Mouse (Mus musculus): ENCODE data around the gene Ramp1. TPM values are rescaled to one million over a fixed set of nuclear protein-coding genes. Genes with fewer than 3 reads are reported as not detected.

Ramp1 gene
- polyA plus RNA-seq, 1 experiment from 2014 or later: 0.80 TPM

DNA sequence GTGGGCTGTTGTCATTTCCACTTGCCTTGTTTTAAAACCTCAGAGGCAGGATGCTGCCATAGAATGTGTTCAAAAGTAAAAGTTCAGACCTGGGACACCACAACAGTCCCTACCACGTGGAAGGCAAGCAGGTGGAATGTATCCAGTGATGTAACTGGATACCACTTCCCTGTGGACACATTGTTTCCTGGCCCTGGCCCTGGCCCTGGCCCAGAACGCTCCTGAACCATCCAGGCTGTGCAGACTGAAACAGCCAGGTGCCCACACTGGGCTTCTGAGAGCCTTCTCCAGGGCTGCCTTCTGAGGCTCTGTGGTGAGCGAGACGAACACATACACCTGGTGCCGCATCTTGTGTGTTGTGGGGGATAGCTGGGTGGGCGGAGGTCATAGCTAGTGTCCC, 26.0 kb downstream of the Ramp1 start:
- H3K4me3 ChIP-seq: no peak overlapping the region
- H3K36me3 ChIP-seq: no peaks in the 10 kb centered on the region
- H3K27ac ChIP-seq (replicated peaks): no peak overlapping the region
- no peak overlapping the region for H3K4me2 ChIP-seq (replicated peaks)
- H3K9me3 ChIP-seq: no peaks in the 10 kb centered on the region
- ATAC-seq (ENCODE audit: low FRiP score, low read depth): no peak
- no peak overlapping the region for H3K9ac ChIP-seq (replicated peaks)
- no peaks in the 10 kb centered on the region for H3K27me3 ChIP-seq
- no peaks in the 10 kb centered on the region for H3K4me1 ChIP-seq
- 87% methylated on average over 6 of the region's 6 CpGs for WGBS

DNA sequence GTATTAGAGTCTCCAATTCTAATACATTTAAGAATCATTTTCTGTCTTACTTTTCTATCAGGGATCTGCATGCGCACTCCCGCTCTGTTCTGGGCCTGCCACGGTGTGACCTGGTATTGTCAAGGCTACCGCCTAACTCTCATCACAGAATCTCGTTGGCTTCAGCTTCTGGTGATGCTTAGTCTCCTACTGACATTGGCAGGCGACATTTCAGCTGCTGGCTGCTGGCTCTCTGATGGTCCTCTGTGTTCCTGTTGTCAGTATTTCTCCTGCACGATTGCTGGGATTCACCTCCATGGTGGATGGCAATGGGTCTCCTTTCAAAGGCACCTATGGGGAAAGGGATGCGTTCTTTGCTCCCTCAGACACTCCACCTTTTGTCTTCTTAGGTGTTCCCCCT, 26.7 kb downstream of the Ramp1 start:
- 81% methylated on average over 8 of the region's 8 CpGs for WGBS
- no peak for ATAC-seq (ENCODE audit: low FRiP score, low read depth)
- H3K9me3 ChIP-seq: no peaks in the 10 kb centered on the region

GRCm38 (mm10) chr1:91206873-91207272, 27.3 kb downstream of the Ramp1 start:
- no peak overlapping the region for H3K4me3 ChIP-seq
- H3K9me3 ChIP-seq: no peaks in the 10 kb centered on the region
- no peak overlapping the region for H3K4me2 ChIP-seq (replicated peaks)
- H3K27me3 ChIP-seq: 0 out of 2 replicates have a peak, but pooled peaks cover 2% of the 10 kb centered on the region
- no peak for ATAC-seq (ENCODE audit: low FRiP score, low read depth)
- H3K9ac ChIP-seq (replicated peaks): no peak overlapping the region
- no peaks in the 10 kb centered on the region for H3K4me1 ChIP-seq
- H3K27ac ChIP-seq (replicated peaks): no peak overlapping the region
- WGBS: 82% methylated on average over 5 of the region's 5 CpGs
- H3K36me3 ChIP-seq: no peaks in the 10 kb centered on the region

More for the DNA sequence above, 26.7 kb downstream of the Ramp1 start:
- H3K4me1 ChIP-seq: no peaks in the 10 kb centered on the region
- no peak overlapping the region for H3K4me2 ChIP-seq (replicated peaks)
- H3K36me3 ChIP-seq: no peaks in the 10 kb centered on the region
- no peaks in the 10 kb centered on the region for H3K27me3 ChIP-seq
- no peak overlapping the region for H3K9ac ChIP-seq (replicated peaks)
- no peak overlapping the region for H3K4me3 ChIP-seq
- no peak overlapping the region for H3K27ac ChIP-seq (replicated peaks)

GRCm38 (mm10) chr1:91207334-91208074, 27.9 kb downstream of the Ramp1 start:
- no peak overlapping the region for H3K4me2 ChIP-seq (replicated peaks)
- H3K9me3 ChIP-seq: no peaks in the 10 kb centered on the region
- H3K4me1 ChIP-seq: no peaks in the 10 kb centered on the region
- 0 out of 2 replicates have a peak, but pooled peaks cover 4% of the 10 kb centered on the region for H3K27me3 ChIP-seq
- WGBS: 78% methylated on average over 3 of the region's 3 CpGs
- no peak overlapping the region for H3K27ac ChIP-seq (replicated peaks)
- ATAC-seq (ENCODE audit: low FRiP score, low read depth): no peak
- no peaks in the 10 kb centered on the region for H3K36me3 ChIP-seq
- no peak overlapping the region for H3K4me3 ChIP-seq
- H3K9ac ChIP-seq (replicated peaks): no peak overlapping the region

- no peaks in the 10 kb centered on the region for H3K4me1 ChIP-seq
- no peak overlapping the region for H3K4me2 ChIP-seq (replicated peaks)
- no peaks in the 10 kb centered on the region for H3K36me3 ChIP-seq
- no peak overlapping the region for H3K4me3 ChIP-seq
- H3K27me3 ChIP-seq: 0 out of 2 replicates have a peak, but pooled peaks cover 4% of the 10 kb centered on the region
- no peaks in the 10 kb centered on the region for H3K9me3 ChIP-seq
- no peak overlapping the region for H3K9ac ChIP-seq (replicated peaks)
- 77% methylated on average over 6 of the region's 6 CpGs for WGBS
- H3K27ac ChIP-seq (replicated peaks): no peak overlapping the region
- ATAC-seq (ENCODE audit: low FRiP score, low read depth): no peak
These were observed 29.7 kb downstream of the Ramp1 start for GRCm38 (mm10) chr1:91209343-91209742.

- H3K27ac ChIP-seq (replicated peaks): no peak overlapping the region
- ATAC-seq (ENCODE audit: low FRiP score, low read depth): no peak
These were observed 30.2 kb downstream of the Ramp1 start for GRCm38 (mm10) chr1:91209785-91210184.

DNA sequence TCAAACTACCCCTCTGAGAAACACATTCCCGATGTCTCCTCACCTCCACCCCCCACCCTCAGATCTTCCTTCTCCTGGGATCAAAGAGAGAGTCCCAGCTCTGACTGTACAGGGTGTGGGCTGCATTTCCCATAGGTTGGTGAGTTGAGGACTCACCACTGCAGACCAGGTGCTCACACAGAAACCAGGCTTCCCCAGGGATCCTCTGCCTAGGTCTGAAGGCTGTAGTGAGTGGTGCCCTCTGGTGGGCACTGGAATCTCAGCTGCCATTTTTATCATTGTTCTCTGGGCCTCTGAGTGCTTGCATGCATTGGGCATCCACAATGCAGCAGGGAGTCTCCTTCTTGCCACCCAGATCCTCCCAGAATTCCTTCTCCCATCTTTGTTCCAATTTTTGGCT, 31.5 kb downstream of the Ramp1 start:
- no peak for ATAC-seq (ENCODE audit: low FRiP score, low read depth)
- Histone ChIP-seq H3K36me3 (no peaks in the 10 kb centered on the region), H3K9ac (replicated peaks) (no peak overlapping the region), H3K4me3 (no peak overlapping the region), H3K27ac (replicated peaks) (no peak overlapping the region), H3K4me1 (no peaks in the 10 kb centered on the region), H3K4me2 (replicated peaks) (no peak overlapping the region), H3K27me3 (0 out of 2 replicates have a peak, but pooled peaks cover 4% of the 10 kb centered on the region), H3K9me3 (no peaks in the 10 kb centered on the region)
- 95% methylated on average over 1 of the region's 1 CpGs for WGBS

More at GRCm38 (mm10) chr1:91209785-91210184, 30.2 kb downstream of the Ramp1 start:
- 86% methylated on average over 6 of the region's 6 CpGs for WGBS
- Histone ChIP-seq H3K9me3 (no peaks in the 10 kb centered on the region), H3K4me3 (no peak overlapping the region), H3K4me2 (replicated peaks) (no peak overlapping the region), H3K4me1 (no peaks in the 10 kb centered on the region), H3K9ac (replicated peaks) (no peak overlapping the region), H3K27me3 (0 out of 2 replicates have a peak, but pooled peaks cover 4% of the 10 kb centered on the region), H3K36me3 (no peaks in the 10 kb centered on the region)

DNA sequence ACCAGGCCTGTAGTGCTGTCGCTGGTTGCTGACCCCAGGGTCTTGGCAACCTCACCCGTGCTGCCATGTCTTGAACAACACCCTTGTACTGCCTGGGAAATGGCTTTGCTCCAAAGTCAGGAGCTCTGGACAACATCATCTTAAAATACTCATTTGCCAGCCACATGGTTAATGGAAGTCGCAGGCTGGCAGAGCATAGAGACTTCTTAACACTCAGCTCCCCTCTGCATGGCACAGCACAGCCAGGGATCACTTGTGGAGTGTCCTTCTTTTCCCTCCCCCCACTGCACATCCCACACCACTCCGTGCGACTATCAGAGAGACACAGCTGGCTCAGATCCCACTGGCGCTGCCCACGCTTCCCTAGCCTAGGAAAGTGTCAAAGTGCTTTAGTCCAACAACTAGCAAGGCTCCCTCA, 32.0 kb downstream of the Ramp1 start:
- 85% methylated on average over 7 of the region's 7 CpGs for WGBS
- no peak for ATAC-seq (ENCODE audit: low FRiP score, low read depth)
- Histone ChIP-seq H3K4me2 (replicated peaks) (no peak overlapping the region), H3K4me1 (no peaks in the 10 kb centered on the region), H3K4me3 (no peak overlapping the region), H3K27ac (replicated peaks) (no peak overlapping the region), H3K36me3 (no peaks in the 10 kb centered on the region), H3K9me3 (no peaks in the 10 kb centered on the region), H3K27me3 (0 out of 2 replicates have a peak, but pooled peaks cover 4% of the 10 kb centered on the region), H3K9ac (replicated peaks) (no peak overlapping the region)

GRCm38 (mm10) chr1:91215264-91215663, 35.6 kb downstream of the Ramp1 start:
- no peak overlapping the region for H3K27ac ChIP-seq (replicated peaks)
- H3K4me1 ChIP-seq: no peaks in the 10 kb centered on the region
- no peaks in the 10 kb centered on the region for H3K9me3 ChIP-seq
- no peak overlapping the region for H3K4me2 ChIP-seq (replicated peaks)
- 0 out of 2 replicates have a peak, but pooled peaks cover 4% of the 10 kb centered on the region for H3K27me3 ChIP-seq
- ATAC-seq (ENCODE audit: low FRiP score, low read depth): no peak
- no peak overlapping the region for H3K4me3 ChIP-seq
- no peak overlapping the region for H3K9ac ChIP-seq (replicated peaks)
- H3K36me3 ChIP-seq: no peaks in the 10 kb centered on the region
- WGBS: 95% methylated on average over 1 of the region's 1 CpGs

DNA sequence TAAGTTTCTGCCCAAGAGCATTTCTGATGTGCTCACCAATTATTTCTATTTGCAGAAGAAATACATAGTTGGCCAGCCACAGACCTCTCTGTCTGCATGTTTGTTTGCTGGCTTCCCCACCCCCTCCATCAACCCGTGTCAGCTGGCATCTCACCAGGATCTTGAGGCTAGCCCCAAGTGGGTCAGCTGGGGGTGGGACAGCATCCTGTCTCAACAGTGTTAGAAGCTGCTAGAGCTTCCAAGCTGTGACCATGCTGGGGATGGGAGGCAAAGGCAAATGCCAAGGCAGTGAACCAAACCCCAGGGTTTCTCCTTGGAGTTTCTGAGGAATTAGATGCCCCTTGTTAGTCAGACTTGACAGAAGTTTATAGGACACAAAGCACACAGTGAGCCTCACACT, 36.4 kb downstream of the Ramp1 start:
- ATAC-seq (ENCODE audit: low FRiP score, low read depth): no peak
- Histone ChIP-seq H3K27ac (replicated peaks) (no peak overlapping the region), H3K4me1 (no peaks in the 10 kb centered on the region), H3K4me3 (no peak overlapping the region), H3K4me2 (replicated peaks) (no peak overlapping the region), H3K9ac (replicated peaks) (no peak overlapping the region), H3K9me3 (no peaks in the 10 kb centered on the region), H3K27me3 (0 out of 2 replicates have a peak, but pooled peaks cover 4% of the 10 kb centered on the region), H3K36me3 (no peaks in the 10 kb centered on the region)
- WGBS: 69% methylated on average over 1 of the region's 1 CpGs

GRCm38 (mm10) chr1:91216504-91217267, 37.1 kb downstream of the Ramp1 start:
- no peak for ATAC-seq (ENCODE audit: low FRiP score, low read depth)
- Histone ChIP-seq H3K4me3 (no peak overlapping the region), H3K27me3 (0 out of 2 replicates have a peak, but pooled peaks cover 4% of the 10 kb centered on the region), H3K4me1 (no peaks in the 10 kb centered on the region), H3K4me2 (replicated peaks) (no peak overlapping the region), H3K36me3 (no peaks in the 10 kb centered on the region), H3K9me3 (no peaks in the 10 kb centered on the region), H3K27ac (replicated peaks) (no peak overlapping the region), H3K9ac (replicated peaks) (no peak overlapping the region)
- 65% methylated on average over 10 of the region's 10 CpGs for WGBS

DNA sequence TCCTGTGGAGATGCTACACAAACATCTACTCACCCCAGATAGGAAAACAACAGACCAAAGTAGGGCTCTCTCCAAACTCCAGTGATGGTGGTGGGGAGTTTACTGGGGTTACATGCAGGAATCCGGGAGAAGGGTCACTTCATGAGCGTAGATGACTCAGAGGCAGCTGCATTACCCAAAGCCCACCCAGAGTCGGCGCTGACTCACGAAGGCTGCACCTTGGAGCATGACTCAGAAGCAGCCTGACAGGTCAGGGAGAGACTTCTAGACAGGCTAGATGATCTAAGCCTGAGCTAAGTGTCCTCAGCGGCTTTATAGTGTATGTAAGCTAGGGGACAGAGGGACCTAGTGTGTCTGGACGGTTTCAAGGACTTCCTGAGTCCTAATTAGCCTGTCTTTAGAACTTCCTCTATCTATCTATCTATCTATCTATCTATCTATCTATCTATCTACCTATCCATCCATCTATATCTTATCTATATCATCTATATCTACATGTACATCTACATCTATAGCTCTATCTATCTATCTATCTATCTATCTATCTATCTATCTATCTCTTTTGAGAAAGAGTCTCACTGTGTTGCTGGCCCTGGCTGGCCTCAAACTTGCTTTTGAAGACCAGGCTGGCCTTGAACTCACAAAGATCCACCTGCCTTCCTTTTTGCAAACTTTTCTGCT, 40.2 kb downstream of the Ramp1 start:
- WGBS: 88% methylated on average over 7 of the region's 7 CpGs
- H3K27ac ChIP-seq (replicated peaks): no peak overlapping the region
- H3K9ac ChIP-seq (replicated peaks): no peak overlapping the region
- no peaks in the 10 kb centered on the region for H3K27me3 ChIP-seq
- no peak for ATAC-seq (ENCODE audit: low FRiP score, low read depth)
- no peaks in the 10 kb centered on the region for H3K9me3 ChIP-seq
- no peak overlapping the region for H3K4me3 ChIP-seq
- no peaks in the 10 kb centered on the region for H3K36me3 ChIP-seq
- no peak overlapping the region for H3K4me2 ChIP-seq (replicated peaks)
- H3K4me1 ChIP-seq: no peaks in the 10 kb centered on the region
